Mouse (Mus musculus): ENCODE results near the gene Ccdc63.

The Ccdc63 gene

GRCm38 (mm10) chr5:122085291-122085690 is 55.3 kb downstream of the Ccdc63 start:
- no peak for DNase-seq (ENCODE audit: low read depth)

DNA sequence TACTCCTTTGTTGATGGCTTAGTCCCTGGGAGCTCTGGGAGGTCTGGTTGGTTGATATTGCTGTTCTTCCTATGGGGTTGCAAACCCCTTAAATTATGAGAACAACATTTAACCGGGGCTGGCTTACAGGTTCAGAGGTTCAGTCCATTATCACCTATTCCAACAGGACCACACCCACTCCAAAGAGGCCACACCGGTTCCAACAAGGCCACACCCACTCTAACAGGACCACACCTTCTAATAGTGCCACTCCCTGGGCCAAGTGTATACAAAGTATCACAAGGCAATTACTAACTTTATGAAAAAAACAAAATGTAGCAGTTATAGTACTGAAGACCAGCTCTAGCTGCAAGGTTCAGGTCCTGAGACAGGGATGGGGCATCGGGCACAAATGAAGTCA is 56.2 kb downstream of the Ccdc63 start:
- DNase-seq (ENCODE audit: low read depth): no peak

DNA sequence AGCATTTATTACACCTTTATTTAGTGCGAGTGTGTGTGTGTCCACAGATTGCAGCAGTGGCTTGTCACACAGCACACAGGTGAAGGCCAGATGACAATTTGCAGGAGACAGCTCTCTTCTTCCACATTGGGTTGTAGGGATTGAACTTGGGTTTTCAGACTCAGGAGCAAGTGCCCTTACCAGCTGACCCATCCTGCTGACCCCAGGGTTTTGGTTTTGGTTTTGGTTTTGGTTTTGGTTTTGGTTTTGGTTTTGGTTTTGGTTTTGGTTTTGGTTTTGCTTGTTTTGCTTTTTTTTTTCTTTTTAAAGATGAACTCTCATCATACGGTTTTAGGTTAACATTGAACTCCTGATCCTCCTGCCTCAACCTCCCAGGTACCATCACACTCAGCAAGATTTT is 57.3 kb downstream of the Ccdc63 start:
- DNase-seq (ENCODE audit: low read depth): no peak

DNA sequence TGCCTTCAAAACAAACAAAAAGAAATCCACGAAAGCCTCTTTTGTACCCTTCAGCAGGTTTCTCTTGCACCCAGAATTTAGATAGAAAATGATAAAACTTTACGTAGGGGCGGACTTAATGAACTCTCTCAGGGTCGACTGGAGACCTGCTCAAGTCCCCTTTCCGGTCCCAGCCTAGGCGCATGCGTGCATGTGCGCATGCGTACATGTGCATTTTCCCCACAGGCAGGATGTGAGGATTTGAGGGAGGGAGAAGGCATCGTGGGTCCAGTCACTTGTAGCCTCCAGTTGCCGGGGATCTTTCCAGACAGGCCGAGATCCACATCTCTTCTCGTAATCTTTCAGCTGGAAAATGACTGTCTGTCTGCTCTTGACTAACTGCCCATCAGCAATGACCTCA is 59.2 kb downstream of the Ccdc63 start:
- DNase-seq (ENCODE audit: low read depth): no peak

GRCm38 (mm10) chr5:122080930-122081329 is 59.7 kb downstream of the Ccdc63 start:
- no peak for DNase-seq (ENCODE audit: low read depth)

DNA sequence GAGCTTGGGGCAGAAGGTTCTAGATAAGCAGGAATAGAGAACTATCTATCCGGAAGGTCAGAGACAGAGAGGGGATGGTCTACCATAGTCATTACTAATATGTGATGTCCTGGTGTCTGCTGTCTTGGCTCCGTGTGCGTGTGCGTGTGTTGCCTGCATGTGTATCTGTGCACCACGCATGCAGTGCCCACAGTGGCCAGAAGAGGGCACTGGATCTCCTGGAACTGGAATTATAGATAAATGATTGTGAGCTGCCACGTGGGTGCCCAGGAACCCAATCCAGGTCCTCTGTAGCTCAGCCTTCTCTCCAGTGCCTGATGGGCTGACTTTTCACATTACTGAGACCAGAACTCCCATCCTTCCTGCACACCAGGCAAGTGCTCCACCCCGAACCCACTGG is 60.8 kb downstream of the Ccdc63 start:
- no peak for DNase-seq (ENCODE audit: low read depth)

DNA sequence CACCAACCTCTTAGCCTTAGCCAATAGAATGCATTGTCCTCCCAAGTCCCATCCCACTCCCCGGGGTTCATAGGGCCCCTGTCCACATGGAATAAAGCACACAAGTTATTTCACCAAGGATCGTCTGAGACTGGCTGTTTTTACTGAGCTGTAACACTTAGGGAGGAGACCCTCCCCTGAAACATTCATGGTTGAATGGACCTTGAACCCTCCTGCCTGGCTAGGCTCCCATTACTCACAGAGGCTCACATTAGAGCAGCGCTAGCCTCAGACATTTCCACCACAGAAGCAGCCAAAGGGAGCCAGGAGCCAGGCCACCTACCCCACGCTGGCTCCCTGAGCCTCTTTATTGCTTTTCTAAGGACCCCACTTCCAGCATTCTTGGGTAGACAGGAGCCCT is 63.4 kb downstream of the Ccdc63 start:
- DNase-seq (ENCODE audit: low read depth): no peak

- DNase-seq (ENCODE audit: low read depth): no peak
These were observed 64.9 kb downstream of the Ccdc63 start for GRCm38 (mm10) chr5:122075736-122076135.

GRCm38 (mm10) chr5:122071997-122072396 is 68.6 kb downstream of the Ccdc63 start:
- no peak for DNase-seq (ENCODE audit: low read depth)

DNA sequence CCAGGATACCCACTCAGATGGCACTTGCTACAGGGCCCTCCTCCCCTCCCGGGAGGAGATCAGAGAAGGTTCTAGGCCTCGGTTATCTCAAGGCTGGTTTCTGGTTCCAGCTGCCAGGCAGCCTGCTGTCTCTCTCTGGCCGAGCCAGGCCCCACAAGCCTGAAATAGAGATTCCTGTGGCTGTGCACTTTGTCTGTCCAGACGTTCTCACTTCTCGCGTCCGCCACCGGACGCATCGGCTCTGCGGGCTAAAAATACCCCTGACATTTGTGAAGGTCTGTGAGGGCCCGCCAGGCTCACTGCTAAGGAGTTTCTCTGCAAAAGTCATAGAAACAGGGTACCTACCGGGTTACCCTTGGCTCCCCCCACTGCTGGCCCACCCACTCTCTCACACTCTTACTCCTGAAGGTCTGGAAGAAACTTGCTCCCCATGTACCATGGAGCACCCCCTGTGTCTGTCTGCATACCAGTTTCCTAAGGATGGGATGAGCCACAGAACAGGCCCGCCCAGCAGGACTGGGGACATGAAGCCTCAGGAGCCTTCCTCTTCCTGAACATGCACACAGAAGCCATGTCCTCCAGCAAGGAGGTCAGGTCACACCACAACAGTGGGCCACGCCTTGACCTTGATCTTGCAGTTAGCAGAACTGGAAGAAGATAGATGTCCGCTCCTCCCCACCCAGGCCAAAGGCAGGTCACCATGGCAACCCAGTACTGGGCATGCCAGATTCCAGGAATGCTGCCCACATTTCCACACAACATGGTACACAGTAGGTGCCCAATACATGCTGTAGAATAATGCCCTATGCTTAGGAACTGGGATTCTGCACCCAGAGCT is 69.4 kb downstream of the Ccdc63 start:
- no peak for DNase-seq (ENCODE audit: low read depth)

GRCm38 (mm10) chr5:122068563-122068962 is 72.1 kb downstream of the Ccdc63 start:
- no peak for DNase-seq (ENCODE audit: low read depth)

GRCm38 (mm10) chr5:122063204-122063933 is 77.3 kb downstream of the Ccdc63 start:
- no peak for DNase-seq (ENCODE audit: low read depth)

GRCm38 (mm10) chr5:122062479-122062878 is 78.1 kb downstream of the Ccdc63 start:
- DNase-seq (ENCODE audit: low read depth): no peak

DNA sequence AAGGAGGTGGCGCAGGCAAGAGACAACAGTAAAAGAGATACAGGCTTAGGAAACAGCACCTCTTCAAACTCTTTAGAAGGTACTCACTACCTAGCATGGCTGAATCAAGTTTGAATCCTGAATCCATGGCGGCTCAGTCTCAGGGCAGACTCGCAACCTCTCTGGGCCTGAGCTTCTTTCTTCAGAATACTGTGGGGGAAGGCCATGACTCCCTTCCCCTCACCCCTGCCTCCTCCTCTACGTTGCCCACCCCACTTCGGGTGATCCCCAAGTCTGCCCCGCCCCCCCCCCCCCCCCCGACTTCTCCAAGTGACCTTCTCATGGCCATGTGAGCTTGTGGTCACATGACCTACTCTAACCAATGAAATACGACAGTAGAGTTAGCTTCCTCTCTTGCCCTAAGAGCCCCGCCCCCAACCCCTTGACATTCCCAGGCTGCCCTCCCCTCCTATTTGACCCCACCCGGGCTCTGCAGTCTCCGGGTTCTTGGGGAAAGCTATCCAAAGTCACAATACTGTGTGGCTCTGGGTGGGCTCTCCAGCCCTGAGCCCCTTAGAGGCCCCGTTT is 79.8 kb downstream of the Ccdc63 start:
- DNase-seq (ENCODE audit: low read depth): no peak

GRCm38 (mm10) chr5:122059060-122060017 is 81.3 kb downstream of the Ccdc63 start:
- peak; percentile 8 for DNase-seq (ENCODE audit: low read depth)
